17 mouse cellular contexts compared by ENCODE assay signal in genomic region chr4:97988703-97989102, GRCm38 (mm10).
DNase-seq lines count a peak whose midpoint lies in the region; ATAC-seq lines count a peak whose summit lies in the region.
"Had no signal": no experiment of that assay in that cellular context is flagged by ENCODE, and none has a peak within 500 bp of the region (broad histone marks: within the 10 kb centered on the region; RNA-seq: fewer than 3 reads in every experiment).

No protein-coding gene starts in this region.

- no peaks in the 10 kb centered on the region for H3K9me3 ChIP-seq in forebrain, embryonic 16.5 days (ENCODE audit: control insufficient read depth, low read length)
- no peaks in the 10 kb centered on the region for H3K9me3 ChIP-seq in forebrain, embryonic 14.5 days (replicated peaks; ENCODE audit: control insufficient read depth, low read length)
- H3K9me3 ChIP-seq in hindbrain, embryonic 10.5 days: no peaks in the 10 kb centered on the region
- no peaks in the 10 kb centered on the region for H3K9me3 ChIP-seq in hindbrain, embryonic 12.5 days (replicated peaks)
- H3K9me3 ChIP-seq: forebrain, embryonic 15.5 days; liver, embryonic 15.5 days had no signal

- H3K4me1 ChIP-seq in forebrain, embryonic 16.5 days (replicated peaks; ENCODE audit: control insufficient read depth, insufficient read depth, low read length): peaks cover 4% of the 10 kb centered on the region; the same call in 1 of the 2 replicates
- peaks cover 3% of the 10 kb centered on the region; the same call in 1 of the 2 replicates for H3K4me1 ChIP-seq in forebrain, embryonic 14.5 days (ENCODE audit: control insufficient read depth, insufficient read depth, low read length)
- peaks cover 39% of the 10 kb centered on the region for H3K4me1 ChIP-seq in hindbrain, embryonic 10.5 days (replicated peaks)
- H3K4me1 ChIP-seq in hindbrain, embryonic 12.5 days: peaks cover 11% of the 10 kb centered on the region; the same call in 1 of the 2 replicates
- H3K4me1 ChIP-seq: forebrain, embryonic 15.5 days had no signal

- WGBS in forebrain, embryonic 16.5 days: 47% methylated on average over 5 of the region's 5 CpGs
- 51% methylated on average over 5 of the region's 5 CpGs for WGBS in forebrain, embryonic 14.5 days
- 31% methylated on average over 5 of the region's 5 CpGs for WGBS in hindbrain, embryonic 10.5 days
- WGBS in hindbrain, embryonic 12.5 days: 49% methylated on average over 5 of the region's 5 CpGs

- H3K9ac ChIP-seq in forebrain, embryonic 16.5 days (replicated peaks; ENCODE audit: low read depth, low read length): no peak overlapping the region
- no peak overlapping the region for H3K9ac ChIP-seq in forebrain, embryonic 14.5 days (ENCODE audit: low read length)
- no peak overlapping the region for H3K9ac ChIP-seq in hindbrain, embryonic 12.5 days
- H3K9ac ChIP-seq: forebrain, embryonic 15.5 days; liver, embryonic 15.5 days had no signal

- DNase-seq in forebrain, embryonic 14.5 days (ENCODE audit: low spot score): no peak
- peak; percentile 14 for DNase-seq in hindbrain, embryonic 10.5 days (ENCODE audit: low spot score)
- peak; percentile 15 for DNase-seq in retina, embryonic 14.5 days (ENCODE audit: low spot score)
- no peak for DNase-seq in retina, postnatal 1 day
- DNase-seq in spleen, adult 18-20 months: no peak
- DNase-seq: adrenal gland, postnatal 14 days; B cell, adult 2 months; cerebellum, postnatal 10 days; gastrocnemius, postnatal 10 days; kidney, postnatal 25 days; left cerebral cortex, postnatal 4 days; right cerebral cortex, adult 18-20 months; thymus, postnatal 4 days had no signal

- H3K27me3 ChIP-seq in forebrain, embryonic 16.5 days (replicated peaks; ENCODE audit: control insufficient read depth, insufficient read depth, low read length): no peaks in the 10 kb centered on the region
- H3K27me3 ChIP-seq in forebrain, embryonic 14.5 days (replicated peaks; ENCODE audit: control insufficient read depth, insufficient read depth, low read length): no peaks in the 10 kb centered on the region
- peaks cover 34% of the 10 kb centered on the region for H3K27me3 ChIP-seq in hindbrain, embryonic 10.5 days (ENCODE audit: insufficient read depth, poor library complexity, severe bottlenecking)
- H3K27me3 ChIP-seq in hindbrain, embryonic 12.5 days: no peaks in the 10 kb centered on the region
- H3K27me3 ChIP-seq: forebrain, embryonic 15.5 days; liver, embryonic 15.5 days had no signal

- no peak overlapping the region for H3K4me2 ChIP-seq in forebrain, embryonic 16.5 days (ENCODE audit: low read length)
- H3K4me2 ChIP-seq in forebrain, embryonic 14.5 days (ENCODE audit: low read length): no peak overlapping the region
- H3K4me2 ChIP-seq in hindbrain, embryonic 12.5 days (replicated peaks): no peak overlapping the region
- H3K4me2 ChIP-seq: forebrain, embryonic 15.5 days; liver, embryonic 15.5 days had no signal

- 0 out of 2 replicates have a peak overlapping the region, but pooled peaks have one; percentile 2 for H3K27ac ChIP-seq in forebrain, embryonic 16.5 days (ENCODE audit: low read length)
- H3K27ac ChIP-seq in forebrain, embryonic 14.5 days (ENCODE audit: low read depth, low read length): no peak overlapping the region; the same call in 1 of the 2 replicates
- peak overlapping the region; percentile 56; the same call in 1 of the 2 replicates for H3K27ac ChIP-seq in hindbrain, embryonic 10.5 days
- H3K27ac ChIP-seq in hindbrain, embryonic 12.5 days: no peak overlapping the region
- H3K27ac ChIP-seq: forebrain, embryonic 15.5 days; liver, embryonic 15.5 days had no signal

- H3K4me3 ChIP-seq in forebrain, embryonic 16.5 days (replicated peaks; ENCODE audit: low read length): no peak overlapping the region
- H3K4me3 ChIP-seq in forebrain, embryonic 14.5 days (ENCODE audit: low read depth, low read length): no peak overlapping the region
- no peak overlapping the region for H3K4me3 ChIP-seq in hindbrain, embryonic 10.5 days
- H3K4me3 ChIP-seq in hindbrain, embryonic 12.5 days: no peak overlapping the region
- H3K4me3 ChIP-seq: forebrain, embryonic 15.5 days; liver, embryonic 15.5 days had no signal

- no peak for ATAC-seq in forebrain, embryonic 16.5 days
- ATAC-seq in forebrain, embryonic 14.5 days: no peak
- ATAC-seq in hindbrain, embryonic 12.5 days (ENCODE audit: low FRiP score): no peak
- ATAC-seq: forebrain, embryonic 15.5 days had no signal

- no peaks in the 10 kb centered on the region for H3K36me3 ChIP-seq in forebrain, embryonic 16.5 days (ENCODE audit: control insufficient read depth, insufficient read depth)
- H3K36me3 ChIP-seq in forebrain, embryonic 14.5 days (ENCODE audit: control insufficient read depth, insufficient read depth, low read length): no peaks in the 10 kb centered on the region
- H3K36me3 ChIP-seq in hindbrain, embryonic 10.5 days: no peaks in the 10 kb centered on the region
- no peaks in the 10 kb centered on the region for H3K36me3 ChIP-seq in hindbrain, embryonic 12.5 days
- H3K36me3 ChIP-seq: forebrain, embryonic 15.5 days; liver, embryonic 15.5 days had no signal

Comparison
In these comparisons a context has a peak if more than half of its experiments do, and no peak if none do; other contexts are left out.
1. H3K27ac ChIP-seq: peak in forebrain, embryonic 16.5 days (single experiment) and hindbrain, embryonic 10.5 days (single experiment); none in forebrain, embryonic 14.5 days (single experiment) and hindbrain, embryonic 12.5 days (single experiment).
2. DNase-seq: peak in hindbrain, embryonic 10.5 days (single experiment) and retina, embryonic 14.5 days (single experiment); none in forebrain, embryonic 14.5 days (single experiment), retina, postnatal 1 day (single experiment) and spleen, adult 18-20 months (0 of 2).